Mouse (Mus musculus) hindbrain, embryonic 10.5 days (tissue): Measurements from ENCODE around the gene Mamdc2. TPM values are rescaled to one million over a fixed set of nuclear protein-coding genes. Genes with fewer than 3 reads are reported as not detected.

ENCODE experiments used
- DNase-seq: peaks from one replicate; pipeline ENCODE4 v3.0.0-alpha.2; 2017; ENCODE audit warnings: low spot score
- H3K27ac ChIP-seq: fragments of 300-500 bp; sonication (generic); 2 replicates; pipeline ENCODE4 v1.5.1; 2016; ENCODE audit warnings: mild to moderate bottlenecking, moderate library complexity
- H3K27me3 ChIP-seq: fragments of 300-500 bp; sonication (generic); 2 replicates; pipeline ENCODE4 v1.6.1; 2016; ENCODE audit warnings: mild to moderate bottlenecking; ENCODE audit not compliant: poor library complexity, insufficient read depth, severe bottlenecking
- H3K36me3 ChIP-seq: fragments of 300-500 bp; sonication (generic); 2 replicates; pipeline ENCODE4 v1.6.1; 2016; ENCODE audit warnings: mild to moderate bottlenecking, moderate library complexity
- H3K4me1 ChIP-seq: fragments of 300-500 bp; sonication (generic); replicated peaks from 2 replicates; pipeline ENCODE4 v1.6.1; 2016; ENCODE audit warnings: mild to moderate bottlenecking
- H3K4me3 ChIP-seq: fragments of 300-500 bp; sonication (generic); 2 replicates; pipeline ENCODE4 v1.5.1; 2016; ENCODE audit warnings: mild to moderate bottlenecking, moderate library complexity
- H3K9me3 ChIP-seq: fragments of 300-500 bp; sonication (generic); 2 replicates; pipeline ENCODE4 v1.6.1; 2016; ENCODE audit warnings: mild to moderate bottlenecking, moderate library complexity
- WGBS: fragments of 180-500 bp; shearing (Covaris S2); methylation state at CpG from one replicate; pipeline ENCODE4 v1.1.7; 2016; 5-methylcytosine and 5-hydroxymethylcytosine counted together
- polyA plus RNA-seq: library from polyadenylated mRNA; unstranded; fragments of >200 nt; fragmentation: Nextera tagmentation; extraction: Ambion mirVana; gene quantifications from 2 replicates; pipeline ENCODE4 v1.2.1, GENCODE M21; 2016

Gene Mamdc2
- polyA plus RNA-seq, 1 experiment from 2014 or later = 1.2 TPM

DNA sequence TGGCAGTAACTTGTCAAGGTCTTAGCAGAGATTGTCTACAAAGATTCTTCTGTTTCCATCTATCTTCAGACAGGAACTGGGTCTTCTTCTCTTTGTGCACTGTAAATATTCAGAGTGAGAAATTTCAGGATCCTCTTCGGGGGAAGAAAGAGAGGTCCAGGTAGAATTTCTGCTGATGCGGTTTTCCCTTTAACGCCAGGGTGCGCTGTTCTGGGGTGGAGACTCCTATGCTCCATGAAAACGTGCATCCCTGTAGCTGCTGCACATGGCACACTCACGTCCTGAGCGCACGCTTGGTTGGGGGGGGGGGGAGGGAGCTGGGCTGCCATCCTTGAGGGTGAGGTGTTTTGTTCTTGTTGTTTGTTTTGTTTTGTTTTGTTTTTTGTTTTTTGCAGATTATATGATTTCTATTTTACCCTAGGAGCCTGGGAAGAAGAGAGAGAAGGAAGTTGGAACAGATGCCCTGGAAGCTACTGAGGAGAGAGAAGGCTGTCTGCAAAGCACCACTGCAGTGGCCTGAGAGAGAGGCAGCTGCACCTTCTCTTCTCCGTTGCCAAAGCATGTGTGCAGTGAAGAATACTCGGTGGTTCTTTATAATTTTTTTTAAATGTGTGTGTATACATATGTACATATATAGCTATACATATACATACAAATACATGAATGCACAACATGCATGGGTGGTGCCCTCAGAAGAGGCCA lies 30.8 kb upstream of the Mamdc2 start:
- 18% methylated on average over 10 of the region's 10 CpGs for WGBS
- Histone ChIP-seq H3K27me3 (no peaks in the 10 kb centered on the region), H3K4me3 (no peak overlapping the region), H3K36me3 (no peaks in the 10 kb centered on the region), H3K4me1 (0 out of 2 replicates have a peak, but pooled peaks cover 2% of the 10 kb centered on the region), H3K27ac (no peak overlapping the region), H3K9me3 (no peaks in the 10 kb centered on the region)
- peak; percentile 40 for DNase-seq

DNA sequence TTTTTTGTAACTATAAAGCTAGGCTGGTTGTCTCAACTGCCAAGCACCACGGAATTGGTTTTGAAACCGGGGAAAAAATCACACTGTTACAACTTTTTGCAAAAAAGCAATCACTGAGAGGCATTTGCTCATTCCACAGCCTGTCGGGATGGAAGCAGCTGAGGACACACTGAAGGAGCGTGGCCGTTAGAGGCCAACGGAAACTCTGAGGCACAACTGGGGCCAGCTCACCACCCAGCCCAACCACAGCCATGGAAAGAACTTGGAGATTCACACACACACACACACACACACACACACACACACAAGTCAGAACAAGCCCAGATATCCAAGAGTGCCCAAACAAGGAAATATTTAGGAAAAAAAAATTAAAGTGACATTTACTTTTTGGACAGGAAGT lies 29.6 kb upstream of the Mamdc2 start:
- no peak for DNase-seq
- Histone ChIP-seq H3K9me3 (no peaks in the 10 kb centered on the region), H3K27me3 (no peaks in the 10 kb centered on the region), H3K4me3 (no peak overlapping the region), H3K27ac (no peak overlapping the region), H3K36me3 (no peaks in the 10 kb centered on the region), H3K4me1 (0 out of 2 replicates have a peak, but pooled peaks cover 2% of the 10 kb centered on the region)
- 87% methylated on average over 6 of the region's 6 CpGs for WGBS

DNA sequence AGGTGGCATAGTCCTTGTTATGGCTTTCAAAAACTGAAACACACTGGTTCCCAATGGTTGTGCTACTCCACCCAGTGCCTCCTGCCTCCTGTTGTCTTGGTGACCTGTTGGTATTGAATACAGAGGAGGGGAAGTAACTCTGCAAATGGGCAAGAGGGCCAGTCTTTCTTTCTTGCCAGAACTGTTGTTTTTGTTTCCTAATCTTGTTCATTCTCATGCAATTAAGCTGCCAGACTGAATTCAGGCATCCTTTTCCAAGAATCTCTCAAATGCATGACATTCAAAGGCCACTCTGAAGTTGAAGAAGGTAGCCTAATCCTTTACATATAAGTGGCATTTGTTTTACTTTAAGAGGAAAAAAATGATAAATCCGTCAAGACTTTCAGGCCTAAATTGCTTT lies 19.6 kb upstream of the Mamdc2 start:
- no peak for DNase-seq
- no peak overlapping the region for H3K27ac ChIP-seq
- no peak overlapping the region for H3K4me3 ChIP-seq
- no peaks in the 10 kb centered on the region for H3K36me3 ChIP-seq
- H3K4me1 ChIP-seq = peaks cover 12% of the 10 kb centered on the region; the same call in 1 of the 2 replicates
- 12% methylated on average over 1 of the region's 1 CpGs for WGBS
- H3K9me3 ChIP-seq = no peaks in the 10 kb centered on the region
- H3K27me3 ChIP-seq = 0 out of 2 replicates have a peak, but pooled peaks cover 3% of the 10 kb centered on the region

DNA sequence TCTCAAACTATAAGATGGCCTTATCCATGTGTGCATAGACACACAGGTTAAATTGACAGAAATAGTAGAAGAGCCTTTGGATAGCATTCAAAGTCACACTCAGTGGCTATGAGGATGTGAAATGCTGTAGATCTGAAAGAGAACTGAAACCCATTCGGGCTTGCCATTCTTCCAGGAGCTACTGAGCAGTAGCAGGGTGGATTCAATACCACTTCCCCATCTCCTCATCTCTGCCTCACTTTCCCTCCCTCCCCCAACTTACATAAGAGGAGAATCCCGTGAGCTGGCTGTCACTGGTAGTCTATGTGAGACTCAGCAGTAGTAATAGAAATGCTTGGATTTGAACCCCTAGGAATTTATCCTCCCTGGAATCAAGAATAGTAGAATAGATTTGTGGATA lies 18.8 kb upstream of the Mamdc2 start:
- DNase-seq = no peak
- Histone ChIP-seq H3K9me3 (no peaks in the 10 kb centered on the region), H3K27ac (no peak overlapping the region), H3K36me3 (no peaks in the 10 kb centered on the region), H3K4me1 (peaks cover 12% of the 10 kb centered on the region; the same call in 1 of the 2 replicates), H3K27me3 (0 out of 2 replicates have a peak, but pooled peaks cover 3% of the 10 kb centered on the region), H3K4me3 (no peak overlapping the region)
- 76% methylated on average over 2 of the region's 2 CpGs for WGBS

DNA sequence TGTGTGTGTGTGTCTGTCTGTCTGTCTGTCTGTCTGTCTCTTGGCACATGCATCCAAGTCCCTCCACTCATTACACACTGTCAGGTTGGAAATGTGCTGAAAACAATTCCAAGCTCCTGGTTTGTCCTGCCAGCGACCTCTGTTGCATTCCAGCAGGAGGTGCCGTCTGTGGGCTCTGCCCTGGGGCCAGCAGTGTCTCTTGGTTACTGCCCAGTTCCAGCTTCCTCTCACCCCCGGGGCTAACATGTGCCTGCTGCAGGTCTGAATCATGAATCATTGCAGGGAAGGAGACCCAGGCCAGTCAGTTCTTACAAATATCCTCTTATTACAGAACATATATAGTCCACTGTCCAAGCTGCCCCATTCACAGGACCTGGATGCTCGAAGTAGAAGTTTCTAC lies 9.2 kb upstream of the Mamdc2 start:
- Histone ChIP-seq H3K9me3 (no peaks in the 10 kb centered on the region), H3K27me3 (no peaks in the 10 kb centered on the region), H3K4me1 (no peaks in the 10 kb centered on the region), H3K36me3 (no peaks in the 10 kb centered on the region), H3K4me3 (no peak overlapping the region), H3K27ac (no peak overlapping the region)
- 40% methylated on average over 4 of the region's 4 CpGs for WGBS
- no peak for DNase-seq

DNA sequence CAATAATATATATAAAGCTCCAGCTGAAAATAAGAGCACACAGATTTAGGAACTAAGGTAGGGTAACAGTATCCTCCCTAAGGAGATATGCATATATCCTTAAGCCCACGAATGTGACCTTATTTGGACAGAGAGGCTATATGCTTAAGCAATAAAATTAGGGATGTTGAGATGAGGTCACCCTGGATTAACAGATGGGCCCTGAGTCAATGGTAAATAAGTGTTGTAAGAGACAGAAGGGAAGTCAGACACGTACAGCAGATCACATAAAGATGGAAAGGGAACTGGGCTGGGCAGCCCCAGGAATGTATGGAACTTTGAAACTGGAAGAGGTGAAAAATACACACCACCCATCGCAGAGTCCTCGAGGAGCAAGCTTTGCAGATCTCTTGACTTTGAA lies 3.1 kb upstream of the Mamdc2 start:
- DNase-seq = no peak
- H3K4me1 ChIP-seq = peaks cover 23% of the 10 kb centered on the region
- H3K27ac ChIP-seq = no peak overlapping the region
- WGBS = 80% methylated on average over 4 of the region's 4 CpGs
- H3K9me3 ChIP-seq = no peaks in the 10 kb centered on the region
- H3K4me3 ChIP-seq = no peak overlapping the region
- no peaks in the 10 kb centered on the region for H3K36me3 ChIP-seq
- H3K27me3 ChIP-seq = peaks cover 32% of the 10 kb centered on the region

DNA sequence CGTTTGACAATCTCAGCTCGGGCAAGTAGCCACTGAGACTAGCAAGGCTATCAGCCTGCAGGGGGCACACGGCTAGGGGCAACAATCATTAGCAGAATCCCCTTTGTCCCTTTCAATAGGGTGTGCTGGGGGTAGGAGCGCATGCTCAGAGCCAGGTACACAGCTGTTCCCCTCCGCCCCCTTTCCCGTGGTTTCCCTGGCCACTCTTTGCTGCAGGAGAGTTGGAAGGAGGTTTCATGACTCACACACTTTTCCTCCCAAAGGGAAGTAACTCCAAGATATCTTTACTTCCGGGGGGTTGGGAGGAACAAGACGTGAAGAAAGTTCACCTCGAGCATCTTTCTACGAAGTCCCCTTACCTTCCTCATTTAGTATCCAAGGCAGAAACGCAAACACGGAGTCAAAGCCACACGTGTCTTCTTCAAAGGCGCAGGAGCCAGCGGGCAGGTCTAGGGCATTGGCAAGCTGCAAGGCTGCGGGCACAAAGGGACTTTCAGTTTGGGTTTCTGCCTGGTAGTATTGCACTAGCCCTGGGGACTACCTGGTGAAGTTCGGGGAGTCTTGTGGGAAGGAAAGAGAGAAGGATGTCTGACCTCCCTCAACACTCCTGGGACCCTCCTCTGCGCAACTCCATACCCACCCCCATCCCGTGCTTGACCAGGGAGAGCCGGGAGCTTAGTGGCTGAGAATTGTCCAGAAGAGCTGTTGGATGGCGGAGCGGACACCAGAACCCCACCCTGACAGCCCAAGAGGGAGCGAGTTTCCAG lies 838 bp downstream of the Mamdc2 start:
- 1% methylated on average over 23 of the region's 23 CpGs for WGBS
- Histone ChIP-seq H3K36me3 (no peaks in the 10 kb centered on the region), H3K27ac (peak overlapping the region; percentile 75)

DNA sequence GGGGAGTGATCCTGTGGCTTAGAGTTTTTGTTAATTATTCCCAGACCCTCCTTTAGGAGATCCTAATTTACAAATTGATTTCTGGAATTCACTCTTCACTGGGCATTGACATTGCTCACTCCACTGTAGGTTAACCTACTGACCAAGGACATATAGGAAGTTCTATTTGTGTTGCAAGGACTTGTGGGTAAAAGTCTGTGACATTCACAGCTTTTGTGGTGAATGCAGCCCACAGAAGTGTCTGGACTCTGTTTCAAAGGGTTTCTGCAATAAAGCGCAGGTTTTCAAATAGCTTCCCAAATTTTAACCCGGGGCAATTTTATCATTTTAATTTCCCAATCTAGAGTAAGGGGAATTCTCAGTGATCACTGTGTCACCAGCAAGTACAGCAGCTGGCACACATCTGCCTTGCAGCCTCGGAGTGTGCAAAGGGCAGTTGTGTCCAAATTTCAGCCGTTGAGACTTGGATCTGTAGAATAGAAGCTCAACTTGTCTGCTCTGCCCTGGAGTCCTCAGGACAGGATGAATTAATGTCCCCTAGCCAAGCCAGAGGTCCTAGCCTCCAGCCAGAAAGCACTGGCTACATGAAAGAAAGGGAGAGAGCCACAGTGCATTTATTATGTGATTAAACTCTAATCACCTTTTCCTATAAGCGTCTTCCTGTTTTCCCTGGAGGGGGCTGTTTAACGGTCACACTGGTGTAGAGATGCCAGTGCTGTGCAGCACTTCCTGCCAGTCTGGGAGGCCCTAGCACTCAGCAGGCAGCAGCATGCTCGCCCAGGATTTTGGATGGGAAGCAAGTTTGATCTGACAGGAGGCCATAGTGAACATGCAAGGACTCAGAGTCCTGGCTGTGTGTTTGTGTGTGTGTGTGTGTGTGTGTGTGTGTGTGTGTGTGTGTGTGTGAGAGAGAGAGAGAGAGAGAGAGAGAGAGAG lies 3.1 kb downstream of the Mamdc2 start:
- no peak for DNase-seq
- Histone ChIP-seq H3K36me3 (no peaks in the 10 kb centered on the region), H3K9me3 (no peaks in the 10 kb centered on the region), H3K27me3 (peaks cover 34% of the 10 kb centered on the region), H3K4me3 (no peak overlapping the region), H3K27ac (no peak overlapping the region), H3K4me1 (peaks cover 28% of the 10 kb centered on the region)
- 68% methylated on average over 7 of the region's 7 CpGs for WGBS

More for the DNA sequence above, 838 bp downstream of the Mamdc2 start:
- peak; percentile 63 for DNase-seq
- Histone ChIP-seq H3K9me3 (no peaks in the 10 kb centered on the region), H3K4me1 (peaks cover 28% of the 10 kb centered on the region), H3K4me3 (peak overlapping the region; percentile 60), H3K27me3 (peaks cover 34% of the 10 kb centered on the region)

DNA sequence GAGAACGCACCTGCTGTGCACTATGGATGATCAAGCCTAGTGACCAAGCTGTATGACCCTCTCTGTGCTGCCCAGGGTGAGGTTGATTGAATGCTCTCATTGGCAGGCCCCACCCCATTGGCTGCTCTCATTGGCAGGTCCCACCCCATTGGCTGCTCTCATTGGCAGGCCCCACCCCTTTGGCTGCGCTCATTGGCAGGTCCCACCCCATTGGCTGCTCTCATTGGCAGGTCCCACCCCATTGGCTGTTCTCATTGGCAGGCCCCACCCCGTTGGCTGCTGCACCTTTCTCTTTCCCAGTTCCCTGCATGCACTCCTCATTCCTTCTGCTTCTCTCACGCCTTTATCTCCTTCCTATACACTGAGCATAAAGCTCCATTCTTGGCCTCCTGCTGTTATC lies 12.5 kb downstream of the Mamdc2 start:
- no peaks in the 10 kb centered on the region for H3K4me1 ChIP-seq
- no peaks in the 10 kb centered on the region for H3K9me3 ChIP-seq
- H3K27ac ChIP-seq = no peak overlapping the region
- no peaks in the 10 kb centered on the region for H3K27me3 ChIP-seq
- 76% methylated on average over 4 of the region's 4 CpGs for WGBS
- no peak overlapping the region for H3K4me3 ChIP-seq
- DNase-seq = no peak
- H3K36me3 ChIP-seq = no peaks in the 10 kb centered on the region

DNA sequence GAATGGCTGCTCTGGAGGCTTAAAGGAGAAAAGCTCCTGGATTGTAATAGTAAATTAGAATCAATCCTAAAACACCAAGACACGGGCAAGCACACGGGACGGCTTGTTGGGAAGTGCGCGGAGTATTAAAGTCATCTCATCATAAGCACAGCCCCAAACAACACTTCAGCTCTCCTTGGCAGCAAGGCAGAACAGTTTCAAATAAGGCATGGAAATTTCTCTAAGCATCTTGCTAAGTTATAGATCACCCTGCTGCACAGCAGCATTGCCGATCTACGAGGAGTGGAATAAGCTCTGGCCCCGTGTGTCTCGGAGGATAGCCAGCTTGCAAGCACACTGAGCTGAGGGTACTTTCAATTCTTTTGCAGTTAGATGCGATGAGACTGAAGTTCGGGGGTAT lies 13.8 kb downstream of the Mamdc2 start:
- WGBS = 91% methylated on average over 11 of the region's 11 CpGs
- no peaks in the 10 kb centered on the region for H3K36me3 ChIP-seq
- no peaks in the 10 kb centered on the region for H3K9me3 ChIP-seq
- no peak overlapping the region for H3K4me3 ChIP-seq
- H3K27ac ChIP-seq = no peak overlapping the region
- no peak for DNase-seq
- H3K27me3 ChIP-seq = no peaks in the 10 kb centered on the region
- no peaks in the 10 kb centered on the region for H3K4me1 ChIP-seq

DNA sequence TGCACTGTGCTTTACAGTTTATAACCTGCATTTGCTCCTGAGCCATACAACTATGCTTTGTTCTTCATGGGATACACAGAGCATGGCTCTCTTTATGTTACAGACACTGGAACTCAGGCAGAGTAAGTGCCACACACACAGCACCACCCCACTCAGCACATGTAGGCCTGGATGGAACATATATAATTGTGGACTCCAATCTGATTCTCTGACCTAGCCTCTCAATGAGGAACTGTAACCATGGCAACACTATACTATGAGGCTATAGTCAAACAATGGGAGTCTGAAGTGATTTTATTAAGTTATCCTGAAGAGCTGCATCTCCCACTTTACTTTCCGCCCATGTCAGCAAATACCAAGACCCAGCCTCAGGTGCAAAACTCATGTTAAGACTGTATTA lies 30.6 kb downstream of the Mamdc2 start:
- Histone ChIP-seq H3K27ac (no peak overlapping the region), H3K4me3 (no peak overlapping the region), H3K9me3 (no peaks in the 10 kb centered on the region), H3K4me1 (no peaks in the 10 kb centered on the region), H3K36me3 (no peaks in the 10 kb centered on the region), H3K27me3 (no peaks in the 10 kb centered on the region)
- no peak for DNase-seq
- WGBS = 80% methylated on average over 1 of the region's 1 CpGs

DNA sequence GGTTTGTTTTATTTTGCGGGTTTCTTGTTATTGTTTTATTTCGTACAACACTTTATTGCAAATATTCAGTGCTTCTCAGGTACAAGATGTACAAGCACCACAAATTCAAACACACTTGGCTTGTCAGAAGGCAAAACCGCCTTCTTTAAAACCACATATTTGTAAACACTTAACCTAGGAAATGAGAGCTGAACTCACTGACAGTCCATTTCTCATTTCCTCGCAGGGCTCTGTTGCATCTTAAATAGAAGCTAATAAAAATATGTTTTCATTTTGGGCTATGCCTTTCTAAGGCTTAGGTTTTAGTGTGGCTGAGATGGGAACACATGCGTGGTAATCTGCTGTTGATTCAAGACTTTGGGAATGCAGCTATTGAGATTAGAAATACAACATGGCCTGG lies 37.4 kb downstream of the Mamdc2 start:
- Histone ChIP-seq H3K27me3 (no peaks in the 10 kb centered on the region), H3K4me3 (no peak overlapping the region), H3K36me3 (no peaks in the 10 kb centered on the region), H3K4me1 (no peaks in the 10 kb centered on the region), H3K27ac (no peak overlapping the region), H3K9me3 (no peaks in the 10 kb centered on the region)
- WGBS = 97% methylated on average over 5 of the region's 5 CpGs
- no peak for DNase-seq
